Mouse (Mus musculus): Measurements from ENCODE around the gene Lyst.

GRCm38 (mm10) chr13:13614235-13614634, 24.0 kb downstream of the Lyst start:
- TF ChIP-seq CTCF (IDR thresholded peaks at IDR 0.05; ENCODE audit: borderline replicate concordance, insufficient read depth, low read length) (no peak), POLR2A (IDR thresholded peaks at IDR 0.05; ENCODE audit: low read depth, low read length) (no peak)

All from embryonic fibroblast, embryonic 13.5 days (primary cell).